In genomic region chr4:99119051-99119450, GRCm38 (mm10) we compare ENCODE assay signal across 10 mouse cellular contexts. TPM values are rescaled to one million over a fixed set of nuclear protein-coding genes. Genes with fewer than 3 reads are reported as not detected.
DNase-seq lines count a peak whose midpoint lies in the region; ATAC-seq lines count a peak whose summit lies in the region.
"Had no signal": no experiment of that assay in that cellular context is flagged by ENCODE, and none has a peak within 500 bp of the region (broad histone marks: within the 10 kb centered on the region; RNA-seq: fewer than 3 reads in every experiment).

No protein-coding gene starts in this region.

- peaks cover 48% of the 10 kb centered on the region for H3K4me1 ChIP-seq in heart, embryonic 13.5 days
- H3K4me1 ChIP-seq in hindbrain, embryonic 13.5 days (replicated peaks): peaks cover 52% of the 10 kb centered on the region
- peaks cover 43% of the 10 kb centered on the region for H3K4me1 ChIP-seq in midbrain, embryonic 12.5 days

- no peaks in the 10 kb centered on the region for H3K36me3 ChIP-seq in heart, embryonic 13.5 days
- no peaks in the 10 kb centered on the region for H3K36me3 ChIP-seq in hindbrain, embryonic 13.5 days
- no peaks in the 10 kb centered on the region for H3K36me3 ChIP-seq in midbrain, embryonic 12.5 days

- no peaks in the 10 kb centered on the region for H3K27me3 ChIP-seq in heart, embryonic 13.5 days (replicated peaks)
- H3K27me3 ChIP-seq in hindbrain, embryonic 13.5 days: no peaks in the 10 kb centered on the region
- peaks cover 10% of the 10 kb centered on the region for H3K27me3 ChIP-seq in midbrain, embryonic 12.5 days
- H3K27me3 ChIP-seq: CH12.LX had no signal

- no peak for ATAC-seq in heart, embryonic 13.5 days (ENCODE audit: extremely low read depth, insufficient number of reproducible peaks, low FRiP score, low TSS enrichment)
- ATAC-seq in hindbrain, embryonic 13.5 days (ENCODE audit: low FRiP score): no peak
- ATAC-seq in midbrain, embryonic 12.5 days (ENCODE audit: low FRiP score, low read depth): no peak
- ATAC-seq: inflammation-experienced regulatory T-cells, adult 6 months had no signal

- H3K27ac ChIP-seq in heart, embryonic 13.5 days (replicated peaks): no peak overlapping the region
- no peak overlapping the region for H3K27ac ChIP-seq in hindbrain, embryonic 13.5 days
- H3K27ac ChIP-seq in midbrain, embryonic 12.5 days (replicated peaks): no peak overlapping the region

- no peaks in the 10 kb centered on the region for H3K9me3 ChIP-seq in heart, embryonic 13.5 days
- H3K9me3 ChIP-seq in hindbrain, embryonic 13.5 days: no peaks in the 10 kb centered on the region
- H3K9me3 ChIP-seq in midbrain, embryonic 12.5 days: no peaks in the 10 kb centered on the region

- H3K9ac ChIP-seq in heart, embryonic 13.5 days: peak overlapping the region; percentile 61
- peak overlapping the region; percentile 53 for H3K9ac ChIP-seq in hindbrain, embryonic 13.5 days
- peak overlapping the region; percentile 44 for H3K9ac ChIP-seq in midbrain, embryonic 12.5 days (replicated peaks)

- peak overlapping the region; percentile 86 for H3K4me2 ChIP-seq in heart, embryonic 13.5 days
- H3K4me2 ChIP-seq in hindbrain, embryonic 13.5 days: peak overlapping the region; percentile 60
- H3K4me2 ChIP-seq in midbrain, embryonic 12.5 days (replicated peaks): peak overlapping the region; percentile 70

- DNase-seq in heart, adult 8-10 months (ENCODE audit: low spot score): no peak
- DNase-seq in c-Kit-positive CD71-positive TER-119-negative erythroid progenitor cells, embryonic 14.5 days (ENCODE audit: low read depth): peak; percentile 22
- no peak for DNase-seq in right cerebral cortex, adult 18-20 months
- DNase-seq in ovary, postnatal 10 days (ENCODE audit: low spot score): no peak
- no peak for DNase-seq in left cerebral cortex, adult 11 months (ENCODE audit: low spot score)

- peak overlapping the region; percentile 94 for H3K4me3 ChIP-seq in heart, embryonic 13.5 days
- H3K4me3 ChIP-seq in hindbrain, embryonic 13.5 days: peak overlapping the region; percentile 95
- H3K4me3 ChIP-seq in midbrain, embryonic 12.5 days: peak overlapping the region; percentile 33

- 28% methylated on average over 5 of the region's 5 CpGs for WGBS in heart, embryonic 13.5 days
- 56% methylated on average over 5 of the region's 5 CpGs for WGBS in hindbrain, embryonic 13.5 days
- WGBS in midbrain, embryonic 12.5 days: 62% methylated on average over 5 of the region's 5 CpGs

RNA-seq across cellular contexts. Expression of gene Dock7, which starts 1.7 kb away (rescaled TPM):
- 23.1 and 24.5 TPM in 2 replicates for polyA plus RNA-seq in heart, embryonic 13.5 days (2015; fragmentation: Nextera tagmentation; extraction: Ambion mirVana)
- total RNA-seq in heart, adult 8-10 months (2022): 10 to 100 TPM in 3 of 4 experiments, 1 to 10 TPM in 1; 9.8 to 11.0 (median 10.7) TPM
- polyA plus RNA-seq in hindbrain, embryonic 13.5 days (2015; fragmentation: Nextera tagmentation; extraction: Ambion mirVana): 73.6 and 84.8 TPM in 2 replicates
- 120 and 130 TPM in 2 replicates for polyA plus RNA-seq in midbrain, embryonic 12.5 days (2016; fragmentation: Nextera tagmentation; extraction: Ambion mirVana)

Comparison
In these comparisons a context has a peak if more than half of its experiments do, and no peak if none do; other contexts are left out.
1. H3K4me3 ChIP-seq: peak in every context shown above with its lines; median percentile 95 in hindbrain, embryonic 13.5 days; 94 in heart, embryonic 13.5 days; 33 in midbrain, embryonic 12.5 days.